Mouse (Mus musculus): ENCODE results near the gene Abcd3. TPM values are rescaled to one million over a fixed set of nuclear protein-coding genes. Genes with fewer than 3 reads are reported as not detected.

Gene Abcd3
- total and polyA plus RNA-seq, 2 experiments from 2014 or later = 43.5 to 65.9 TPM

GRCm38 (mm10) chr3:121718679-121719078 is 96.4 kb downstream of the Abcd3 start:
- ATAC-seq (ENCODE audit: insufficient read depth, low read depth) = no peak
- H3K4me1 ChIP-seq (ENCODE audit: control insufficient read depth, insufficient read depth) = peaks cover 20% of the 10 kb centered on the region
- no peak for DNase-seq (ENCODE audit: low spot score)
- H3K9me3 ChIP-seq (replicated peaks; ENCODE audit: control insufficient read depth, low read length) = no peaks in the 10 kb centered on the region
- no peaks in the 10 kb centered on the region for H3K27me3 ChIP-seq (ENCODE audit: control insufficient read depth, insufficient read depth, low read length)
- H3K27ac ChIP-seq (ENCODE audit: low read depth) = no peak overlapping the region
- 75% methylated on average over 8 of the region's 8 CpGs for WGBS
- TF ChIP-seq EP300 (IDR thresholded peaks at IDR 0.05; ENCODE audit: low read depth) (no peak), CTCF (IDR thresholded peaks at IDR 0.05; ENCODE audit: low read depth) (no peak)
- no peak overlapping the region for H3K9ac ChIP-seq (replicated peaks; ENCODE audit: low read depth, low read length)
- no peak overlapping the region for H3K4me2 ChIP-seq (ENCODE audit: low read depth, low read length)
- no peak overlapping the region for H3K4me3 ChIP-seq (ENCODE audit: low read depth, low read length)
- H3K36me3 ChIP-seq (replicated peaks; ENCODE audit: control insufficient read depth, insufficient read depth, low read length) = no peaks in the 10 kb centered on the region

GRCm38 (mm10) chr3:121716480-121716879 is 98.6 kb downstream of the Abcd3 start:
- ATAC-seq (ENCODE audit: insufficient read depth, low read depth) (no peak), DNase-seq (ENCODE audit: low spot score) (no peak)
- H3K27me3 ChIP-seq (ENCODE audit: control insufficient read depth, insufficient read depth, low read length) = no peaks in the 10 kb centered on the region
- H3K4me1 ChIP-seq (ENCODE audit: control insufficient read depth, insufficient read depth) = peaks cover 24% of the 10 kb centered on the region
- H3K36me3 ChIP-seq (replicated peaks; ENCODE audit: control insufficient read depth, insufficient read depth, low read length) = no peaks in the 10 kb centered on the region
- no peak for TF ChIP-seq EP300 (IDR thresholded peaks at IDR 0.05; ENCODE audit: low read depth)
- no peak for TF ChIP-seq CTCF (IDR thresholded peaks at IDR 0.05; ENCODE audit: low read depth)
- no peak overlapping the region for H3K9ac ChIP-seq (replicated peaks; ENCODE audit: low read depth, low read length)
- no peak overlapping the region for H3K4me2 ChIP-seq (ENCODE audit: low read depth, low read length)
- H3K27ac ChIP-seq (ENCODE audit: low read depth) = no peak overlapping the region
- H3K4me3 ChIP-seq (ENCODE audit: low read depth, low read length) = no peak overlapping the region
- WGBS = 67% methylated on average over 5 of the region's 5 CpGs
- H3K9me3 ChIP-seq (replicated peaks; ENCODE audit: control insufficient read depth, low read length) = no peaks in the 10 kb centered on the region

- Histone ChIP-seq H3K9me3 (replicated peaks; ENCODE audit: control insufficient read depth, low read length) (no peaks in the 10 kb centered on the region), H3K27ac (ENCODE audit: low read depth) (no peak overlapping the region), H3K27me3 (ENCODE audit: control insufficient read depth, insufficient read depth, low read length) (no peaks in the 10 kb centered on the region), H3K4me3 (ENCODE audit: low read depth, low read length) (no peak overlapping the region), H3K4me1 (ENCODE audit: control insufficient read depth, insufficient read depth) (peaks cover 24% of the 10 kb centered on the region), H3K4me2 (ENCODE audit: low read depth, low read length) (no peak overlapping the region), H3K9ac (replicated peaks; ENCODE audit: low read depth, low read length) (no peak overlapping the region), H3K36me3 (replicated peaks; ENCODE audit: control insufficient read depth, insufficient read depth, low read length) (no peaks in the 10 kb centered on the region)
- TF ChIP-seq EP300 (IDR thresholded peaks at IDR 0.05; ENCODE audit: low read depth) (no peak), CTCF (IDR thresholded peaks at IDR 0.05; ENCODE audit: low read depth) (no peak)
- DNase-seq (ENCODE audit: low spot score) (no peak), ATAC-seq (ENCODE audit: insufficient read depth, low read depth) (no peak)
- WGBS = 71% methylated on average over 6 of the region's 6 CpGs
Measured at GRCm38 (mm10) chr3:121715741-121716459, 99.2 kb downstream of the Abcd3 start.

- TF ChIP-seq CTCF (IDR thresholded peaks at IDR 0.05; ENCODE audit: low read depth) = no peak
- no peak for TF ChIP-seq EP300 (IDR thresholded peaks at IDR 0.05; ENCODE audit: low read depth)
- H3K4me2 ChIP-seq (ENCODE audit: low read depth, low read length) = no peak overlapping the region
- H3K4me1 ChIP-seq (ENCODE audit: control insufficient read depth, insufficient read depth) = peaks cover 24% of the 10 kb centered on the region
- DNase-seq (ENCODE audit: low spot score) (no peak), ATAC-seq (ENCODE audit: insufficient read depth, low read depth) (no peak)
- H3K27ac ChIP-seq (ENCODE audit: low read depth) = no peak overlapping the region
- H3K9ac ChIP-seq (replicated peaks; ENCODE audit: low read depth, low read length) = no peak overlapping the region
- no peak overlapping the region for H3K4me3 ChIP-seq (ENCODE audit: low read depth, low read length)
- H3K9me3 ChIP-seq (replicated peaks; ENCODE audit: control insufficient read depth, low read length) = no peaks in the 10 kb centered on the region
- H3K27me3 ChIP-seq (ENCODE audit: control insufficient read depth, insufficient read depth, low read length) = no peaks in the 10 kb centered on the region
- H3K36me3 ChIP-seq (replicated peaks; ENCODE audit: control insufficient read depth, insufficient read depth, low read length) = no peaks in the 10 kb centered on the region
Measured at GRCm38 (mm10) chr3:121715336-121715735, 99.8 kb downstream of the Abcd3 start.

GRCm38 (mm10) chr3:121714461-121714860 is 100.6 kb downstream of the Abcd3 start:
- Histone ChIP-seq H3K9me3 (replicated peaks; ENCODE audit: control insufficient read depth, low read length) (no peaks in the 10 kb centered on the region), H3K4me3 (ENCODE audit: low read depth, low read length) (no peak overlapping the region), H3K27me3 (ENCODE audit: control insufficient read depth, insufficient read depth, low read length) (no peaks in the 10 kb centered on the region), H3K4me2 (ENCODE audit: low read depth, low read length) (no peak overlapping the region), H3K9ac (replicated peaks; ENCODE audit: low read depth, low read length) (no peak overlapping the region), H3K36me3 (replicated peaks; ENCODE audit: control insufficient read depth, insufficient read depth, low read length) (no peaks in the 10 kb centered on the region), H3K4me1 (ENCODE audit: control insufficient read depth, insufficient read depth) (peaks cover 24% of the 10 kb centered on the region), H3K27ac (ENCODE audit: low read depth) (no peak overlapping the region)
- no peak for ATAC-seq (ENCODE audit: insufficient read depth, low read depth)
- TF ChIP-seq EP300 (IDR thresholded peaks at IDR 0.05; ENCODE audit: low read depth) (no peak), CTCF (IDR thresholded peaks at IDR 0.05; ENCODE audit: low read depth) (no peak)
- 79% methylated on average over 2 of the region's 2 CpGs for WGBS
- DNase-seq (ENCODE audit: low spot score) = no peak

- peak overlapping the region; percentile 38 for H3K4me2 ChIP-seq (ENCODE audit: low read depth, low read length)
- H3K4me3 ChIP-seq (ENCODE audit: low read depth, low read length) = no peak overlapping the region
- H3K27ac ChIP-seq (ENCODE audit: low read depth) = peak overlapping the region; percentile 50
- no peaks in the 10 kb centered on the region for H3K9me3 ChIP-seq (replicated peaks; ENCODE audit: control insufficient read depth, low read length)
- TF ChIP-seq EP300 (IDR thresholded peaks at IDR 0.05; ENCODE audit: low read depth) (no peak), CTCF (IDR thresholded peaks at IDR 0.05; ENCODE audit: low read depth) (no peak)
- WGBS = 40% methylated on average over 8 of the region's 8 CpGs
- H3K9ac ChIP-seq (replicated peaks; ENCODE audit: low read depth, low read length) = no peak overlapping the region
- DNase-seq (ENCODE audit: low spot score) (peak; percentile 29), ATAC-seq (ENCODE audit: insufficient read depth, low read depth) (peak; percentile 74)
- no peaks in the 10 kb centered on the region for H3K27me3 ChIP-seq (ENCODE audit: control insufficient read depth, insufficient read depth, low read length)
- no peaks in the 10 kb centered on the region for H3K36me3 ChIP-seq (replicated peaks; ENCODE audit: control insufficient read depth, insufficient read depth, low read length)
- peaks cover 24% of the 10 kb centered on the region for H3K4me1 ChIP-seq (ENCODE audit: control insufficient read depth, insufficient read depth)
Measured at GRCm38 (mm10) chr3:121713816-121714215, 101.3 kb downstream of the Abcd3 start.
